Mouse (Mus musculus): ENCODE measurements around the gene Eif4g3.

Gene Eif4g3

GRCm38 (mm10) chr4:138168162-138168561 lies 175.3 kb downstream of the Eif4g3 start:
- DNase-seq: no peak

DNA sequence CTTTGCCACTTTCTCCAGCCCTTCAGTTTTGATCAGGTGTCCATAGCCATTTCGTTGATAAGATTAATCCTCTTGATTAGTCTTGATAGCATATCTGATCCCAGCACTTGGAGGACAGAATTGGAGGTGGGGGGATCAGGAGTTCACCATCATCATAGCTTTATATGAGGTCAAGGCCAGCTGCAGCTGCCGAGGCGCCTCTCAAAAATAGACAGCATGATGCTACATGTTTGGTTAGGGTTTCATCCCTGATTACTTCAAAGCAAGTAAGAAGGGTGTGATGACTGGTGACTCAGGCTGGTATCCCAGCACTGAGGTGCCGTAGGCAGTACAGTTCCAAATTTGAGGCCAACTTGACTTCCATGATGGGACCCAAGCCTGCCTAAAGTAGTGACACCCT lies 176.6 kb downstream of the Eif4g3 start:
- DNase-seq: no peak

DNA sequence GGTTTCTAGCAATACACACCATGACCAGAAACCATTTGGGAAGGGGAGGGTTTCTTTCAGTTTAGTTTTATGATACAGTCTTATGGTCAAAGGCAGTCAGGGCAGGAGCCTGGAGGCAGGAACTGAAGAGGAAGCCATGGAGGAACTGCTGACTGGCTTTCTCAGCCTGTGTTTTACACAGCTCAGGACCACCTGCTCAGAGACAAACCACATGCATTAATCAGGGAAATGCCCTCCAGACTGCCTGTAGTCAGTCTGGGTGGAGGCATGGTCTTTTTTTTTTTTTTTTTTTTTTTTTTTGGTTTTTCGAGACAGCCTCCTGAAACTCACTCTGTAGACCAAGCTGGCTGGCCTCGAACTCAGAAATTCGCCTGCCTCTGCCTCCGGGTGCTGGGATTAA lies 179.9 kb downstream of the Eif4g3 start:
- DNase-seq: no peak

GRCm38 (mm10) chr4:138179391-138179790 lies 186.6 kb downstream of the Eif4g3 start:
- DNase-seq: peak in 1 of 2 experiments; percentile 22

DNA sequence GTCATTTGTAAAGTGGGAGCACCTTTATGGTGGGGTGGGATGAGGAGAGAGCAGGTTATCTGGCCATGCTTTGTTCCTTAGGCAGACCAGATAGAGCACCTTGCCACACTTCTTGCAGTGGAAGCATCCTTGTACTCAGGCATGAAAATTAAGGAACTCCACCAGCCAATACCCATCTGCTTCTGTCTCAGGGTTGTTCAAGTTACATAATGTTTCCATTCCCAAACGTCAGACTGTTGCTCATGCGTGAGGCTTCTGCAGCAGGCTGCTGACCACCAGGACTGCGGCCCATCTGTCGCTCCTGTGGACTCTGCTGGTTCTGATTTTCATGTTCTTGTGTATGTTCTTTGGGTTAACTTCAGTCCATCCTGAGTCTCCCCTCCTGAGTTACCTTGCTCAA lies 187.9 kb downstream of the Eif4g3 start:
- no peak for DNase-seq

DNA sequence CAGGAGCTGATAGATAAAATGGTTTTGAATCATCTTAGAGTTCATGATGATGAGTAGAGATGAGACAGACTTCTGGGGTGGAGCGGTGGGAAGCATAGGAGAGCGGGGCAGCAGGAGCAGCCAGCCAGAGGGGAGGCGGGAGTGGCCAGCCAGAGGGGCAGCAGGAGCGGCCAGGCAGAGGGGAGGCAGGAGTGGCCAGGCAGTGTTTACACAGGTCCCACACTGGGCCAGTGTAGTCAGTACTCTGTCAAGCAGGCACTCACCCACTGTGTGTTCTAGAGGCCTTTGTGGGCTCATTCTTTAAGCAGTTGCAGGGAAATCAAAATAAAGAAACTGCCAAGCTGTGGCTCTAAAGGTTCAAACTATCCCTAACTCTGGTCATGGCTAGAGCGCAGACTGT lies 191.2 kb downstream of the Eif4g3 start:
- no peak for DNase-seq

- no peak for DNase-seq
Observed at GRCm38 (mm10) chr4:138184573-138184981, 191.8 kb downstream of the Eif4g3 start.

- no peak for DNase-seq
Observed at GRCm38 (mm10) chr4:138185961-138186360, 193.1 kb downstream of the Eif4g3 start.

GRCm38 (mm10) chr4:138187995-138188394 lies 195.2 kb downstream of the Eif4g3 start:
- peak in 1 of 2 experiments; percentile 23 for DNase-seq

DNA sequence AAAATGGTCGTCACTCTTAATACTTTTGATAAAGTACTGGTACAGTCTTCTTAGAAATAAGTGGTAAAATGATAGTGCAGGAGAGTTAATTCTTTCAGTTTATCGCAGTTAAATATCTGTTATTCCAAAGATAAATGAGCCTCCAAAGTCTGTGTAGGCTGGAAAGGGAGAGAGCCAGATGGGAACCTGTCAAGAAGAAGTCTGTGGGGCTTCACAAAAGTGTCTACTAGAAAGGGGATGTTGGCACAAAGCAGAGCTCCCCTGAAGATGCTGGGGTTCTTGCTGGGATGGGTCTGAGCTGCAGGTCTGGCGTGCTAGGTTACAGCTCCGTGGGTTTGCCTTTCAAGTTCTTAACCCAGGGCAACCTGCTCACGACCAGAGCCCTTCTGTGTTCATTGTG lies 199.7 kb downstream of the Eif4g3 start:
- DNase-seq: no peak

DNA sequence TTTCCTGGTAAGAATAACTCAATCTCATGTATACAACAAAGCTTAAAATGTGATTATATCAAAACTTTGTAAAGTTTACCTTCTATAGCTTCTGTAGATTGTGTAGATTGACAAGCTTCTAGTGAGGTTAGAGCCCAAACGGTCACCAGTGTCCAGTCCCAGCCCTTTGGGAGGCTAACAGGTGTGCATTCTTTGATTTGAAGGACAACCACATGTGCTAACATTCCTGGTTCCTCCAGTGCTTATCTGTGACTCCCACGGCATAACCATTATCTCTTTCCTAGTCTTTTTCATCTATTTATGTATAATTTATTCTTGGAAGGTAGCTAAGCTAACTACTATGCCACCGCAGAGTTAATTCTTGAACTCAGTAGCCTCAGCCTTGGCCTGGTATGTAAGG lies 207.9 kb downstream of the Eif4g3 start:
- no peak for DNase-seq

DNA sequence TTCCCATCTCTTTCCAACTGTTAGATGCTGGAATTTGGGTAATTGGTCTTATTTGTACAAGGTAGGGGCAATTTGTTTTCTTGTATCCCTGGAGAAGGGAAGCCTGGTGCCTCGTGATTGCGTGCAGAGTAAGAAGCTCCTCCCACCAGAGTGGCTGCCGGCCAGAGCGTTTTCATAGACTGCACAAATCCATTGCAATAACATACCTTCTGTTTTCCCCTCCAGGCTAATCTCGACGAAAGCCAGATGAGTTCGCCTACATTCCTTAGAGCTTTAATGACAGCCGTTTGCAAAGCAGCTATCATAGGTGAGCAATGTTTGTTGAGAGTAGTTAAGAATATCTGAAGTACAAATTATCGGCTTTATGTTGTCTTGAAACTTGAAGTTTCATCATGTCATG lies 208.9 kb downstream of the Eif4g3 start:
- DNase-seq: no peak

DNA sequence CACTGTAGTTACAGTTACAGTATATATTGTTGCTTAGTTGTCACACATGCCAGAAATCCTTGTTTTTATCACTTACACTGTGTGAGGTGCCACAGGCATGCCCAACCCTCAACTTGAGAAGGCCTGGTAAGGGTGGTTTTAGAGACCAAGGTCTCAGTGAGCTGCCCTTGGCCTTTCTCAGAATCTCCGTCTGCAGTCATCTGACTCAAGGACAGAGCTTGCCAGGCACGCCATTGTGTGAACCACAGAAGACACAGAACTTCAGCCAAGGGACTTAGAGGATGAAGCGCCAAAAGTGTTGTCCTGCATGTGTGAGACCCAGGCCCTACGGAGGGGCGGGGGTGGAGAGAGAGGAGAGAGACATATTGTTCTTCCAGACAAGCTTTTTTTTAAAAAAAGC lies 217.3 kb downstream of the Eif4g3 start:
- no peak for DNase-seq

GRCm38 (mm10) chr4:138213861-138214260 lies 221.0 kb downstream of the Eif4g3 start:
- no peak for DNase-seq

- peak in 1 of 2 experiments; percentile 18 for DNase-seq
Observed at GRCm38 (mm10) chr4:138215671-138216199, 222.9 kb downstream of the Eif4g3 start.

DNA sequence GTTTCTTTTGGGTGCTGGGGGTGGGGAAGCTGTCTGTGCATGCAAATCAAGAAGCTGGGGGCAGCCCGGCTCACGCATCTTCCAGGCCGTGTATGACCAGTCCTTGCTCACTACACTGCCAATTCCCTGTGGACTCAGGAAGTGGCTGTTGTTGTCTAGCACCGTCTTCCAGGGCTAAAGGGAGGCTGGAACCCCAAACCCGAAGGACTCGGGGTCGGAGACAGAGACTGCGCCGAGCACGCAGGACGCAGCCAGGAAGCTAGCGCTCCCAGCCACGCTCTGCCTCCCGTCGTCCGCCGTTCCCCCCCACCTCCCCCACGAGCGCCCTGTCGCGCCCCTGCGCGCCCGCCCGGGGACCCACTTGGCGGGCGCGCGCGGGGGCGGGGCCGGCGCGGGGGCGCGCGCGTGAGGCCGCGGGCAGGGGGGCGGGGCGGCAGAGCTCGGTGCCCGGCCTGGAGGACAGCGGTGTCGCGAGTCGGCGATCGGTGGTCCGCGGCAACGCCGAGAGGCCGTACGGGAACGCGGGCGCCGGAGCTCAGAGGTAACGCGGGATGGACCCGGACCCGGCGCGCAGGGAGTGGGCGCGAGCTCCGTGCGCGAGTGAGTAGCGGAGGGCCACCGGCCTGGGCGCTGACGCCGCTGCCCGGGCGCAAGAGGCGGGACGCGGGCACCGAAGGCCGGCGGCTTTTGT lies 223.5 kb downstream of the Eif4g3 start, which contains the start of gene Hp1bp3:
Gene Hp1bp3, plus strand, starts transcription at position 97 of the 691 bp plus-strand sequence.
- peak; percentile 85 to 88 for DNase-seq

DNA sequence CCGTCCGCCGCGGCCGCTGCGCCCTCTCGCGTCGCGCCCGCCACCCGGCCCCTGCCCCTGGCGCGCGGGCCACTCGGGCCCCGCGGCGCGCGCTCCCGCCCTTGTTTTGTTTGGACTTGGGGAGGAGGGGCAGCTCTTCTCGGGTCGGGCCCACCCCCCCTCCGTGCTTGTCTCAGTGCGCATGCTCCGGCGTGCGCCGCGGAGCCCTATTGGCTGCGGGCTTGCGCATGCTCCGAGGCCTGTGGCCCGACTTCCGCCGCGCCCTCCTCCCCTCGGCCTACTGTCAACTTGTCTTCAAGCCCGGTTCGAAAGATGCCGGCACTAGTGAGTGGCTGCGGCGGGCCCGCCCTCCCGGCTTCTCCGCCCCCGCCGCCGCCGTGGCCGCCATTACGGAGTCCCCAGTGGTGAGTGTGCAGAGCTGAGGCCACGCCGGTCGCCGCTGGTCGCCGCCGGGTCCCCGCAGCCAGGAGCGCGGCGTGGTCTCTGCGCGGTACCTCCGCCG lies 224.1 kb downstream of the Eif4g3 start:
- DNase-seq: peak; percentile 99

DNA sequence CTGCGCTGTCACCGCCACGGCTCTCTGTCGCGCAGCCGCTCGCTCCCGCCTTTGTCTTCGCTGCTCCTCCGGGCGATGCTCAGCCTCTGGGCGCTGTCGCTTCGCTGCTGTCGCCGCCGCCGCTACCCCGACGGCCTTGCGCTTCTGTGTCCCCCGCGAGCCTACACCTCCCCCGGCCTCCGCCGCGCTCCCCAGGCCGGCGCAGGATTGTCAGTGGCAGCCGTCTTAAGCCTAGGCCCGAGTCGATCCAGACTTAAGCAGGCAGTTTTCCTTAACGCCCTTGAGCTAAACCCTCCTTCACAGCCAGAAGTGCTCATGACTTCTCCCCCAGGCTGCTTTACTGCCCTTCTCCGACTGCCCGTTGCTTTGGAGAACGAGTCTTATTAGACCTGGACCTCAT lies 224.6 kb downstream of the Eif4g3 start:
- no peak for DNase-seq

GRCm38 (mm10) chr4:138217951-138218685 lies 225.3 kb downstream of the Eif4g3 start:
- no peak for DNase-seq

DNA sequence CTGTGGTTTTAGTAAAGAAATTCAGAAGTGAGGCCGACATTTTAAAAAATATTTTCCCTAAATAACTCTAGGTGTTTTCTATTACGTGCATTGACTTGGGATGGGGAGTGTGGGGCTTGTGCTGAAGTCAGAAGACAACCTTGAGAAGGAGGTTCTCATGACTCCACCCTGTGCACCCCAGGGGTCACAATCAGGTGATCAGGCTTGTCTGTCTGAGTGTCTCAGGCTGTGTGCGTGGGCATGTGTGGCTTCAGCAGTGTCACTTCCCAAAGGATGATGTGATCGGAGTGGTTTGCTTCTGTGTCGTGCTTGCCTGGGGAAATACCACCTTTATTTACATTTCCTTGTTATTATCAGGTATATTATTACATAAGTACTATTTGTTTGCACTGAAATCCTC lies 226.5 kb downstream of the Eif4g3 start:
- peak in 1 of 2 experiments; percentile 24 for DNase-seq

DNA sequence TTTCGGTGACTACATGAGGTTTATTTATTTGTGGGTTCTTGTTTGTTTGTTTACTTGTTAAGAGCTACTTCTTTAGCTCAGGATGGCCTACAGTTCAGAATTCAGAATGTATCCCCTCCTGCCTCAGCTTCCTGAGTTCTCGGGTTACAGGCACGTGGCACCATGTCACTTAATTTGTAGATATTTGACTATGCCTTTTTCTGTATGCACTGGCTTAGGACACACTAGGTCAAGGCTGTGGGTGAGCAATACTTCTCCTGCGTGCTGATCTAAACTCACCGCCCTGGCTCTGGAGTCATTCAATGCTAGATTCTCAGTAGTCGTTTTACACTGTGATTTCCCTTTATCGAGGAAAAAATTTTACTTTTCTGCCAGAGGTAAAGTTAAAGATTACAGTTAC lies 227.9 kb downstream of the Eif4g3 start:
- DNase-seq: no peak

DNA sequence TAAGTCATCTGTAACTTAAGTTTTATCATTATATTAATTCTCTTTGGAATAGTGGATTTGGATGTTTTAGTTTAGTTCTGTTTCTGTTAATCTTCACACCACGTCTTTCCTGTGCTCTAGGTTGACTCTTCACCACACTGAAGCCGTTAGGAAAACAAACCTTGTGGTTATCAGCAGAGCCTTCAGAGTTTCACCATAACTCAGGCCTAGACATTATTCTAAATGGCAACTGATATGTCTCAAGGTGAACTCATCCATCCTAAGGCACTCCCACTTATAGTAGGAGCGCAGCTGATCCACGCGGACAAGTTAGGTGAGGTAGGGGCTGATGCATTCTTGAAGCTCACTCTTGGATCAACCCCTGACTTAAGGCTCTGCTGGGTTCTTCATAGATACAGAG lies 228.6 kb downstream of the Eif4g3 start:
- DNase-seq: no peak

- DNase-seq: no peak
Observed at GRCm38 (mm10) chr4:138222396-138222795, 229.6 kb downstream of the Eif4g3 start.

GRCm38 (mm10) chr4:138223623-138224022 lies 230.8 kb downstream of the Eif4g3 start:
- DNase-seq: no peak
